Mouse (Mus musculus) embryonic fibroblast, embryonic 13.5 days (primary cell): Measurements from ENCODE around the gene Gucy2g.

Experiments
- CTCF ChIP-seq: IDR thresholded peaks from 2 replicates; pipeline ENCODE4 v1.5.1; 2011; ENCODE audit warnings: mild to moderate bottlenecking, control low read depth, low read length, moderate library complexity, borderline replicate concordance; ENCODE audit not compliant: insufficient read depth
- POLR2A ChIP-seq: IDR thresholded peaks from 2 replicates; pipeline ENCODE4 v1.6.1; 2011; ENCODE audit warnings: low read depth, mild to moderate bottlenecking, control low read depth, low read length, moderate library complexity

- TF ChIP-seq CTCF (no peak), POLR2A (no peak)
These were observed 19.6 kb upstream of the Gucy2g start for GRCm38 (mm10) chr19:55260389-55261184.
